In the genomic region with DNA sequence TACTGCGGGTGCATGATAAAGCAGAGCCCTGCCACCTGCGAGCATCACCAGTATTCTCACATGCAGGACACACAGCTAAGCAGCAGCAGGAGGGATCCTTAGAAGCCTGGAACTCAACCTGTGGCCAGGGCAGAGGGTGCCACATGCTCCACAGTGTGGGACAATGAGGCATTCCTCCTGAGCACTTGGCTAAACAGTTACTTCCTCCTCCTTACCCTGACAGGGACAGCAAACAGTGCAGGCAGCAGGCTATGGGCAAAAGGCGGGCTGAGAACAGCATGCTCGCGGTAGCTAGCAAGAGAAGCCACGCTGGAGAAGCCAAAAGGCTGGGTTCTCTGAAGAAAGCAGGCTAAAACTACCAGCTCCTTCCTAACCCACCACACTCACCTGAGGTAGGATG, we compare ENCODE assay signal across 9 mouse cellular contexts. TPM values are rescaled to one million over a fixed set of nuclear protein-coding genes. Genes with fewer than 3 reads are reported as not detected.
DNase-seq lines count a peak whose midpoint lies in the region; ATAC-seq and TF ChIP-seq lines count a peak whose summit lies in the region.
"Had no signal": no experiment of that assay in that cellular context is flagged by ENCODE, and none has a peak within 500 bp of the region (broad histone marks: within the 10 kb centered on the region; RNA-seq: fewer than 3 reads in every experiment).

No protein-coding gene starts in this region.

- H3K27me3 ChIP-seq in forebrain, embryonic 13.5 days: no peaks in the 10 kb centered on the region
- H3K27me3 ChIP-seq in forebrain, embryonic 14.5 days (replicated peaks; ENCODE audit: control insufficient read depth, insufficient read depth, low read length): no peaks in the 10 kb centered on the region
- H3K27me3 ChIP-seq in liver, embryonic 12.5 days (replicated peaks): no peaks in the 10 kb centered on the region
- no peaks in the 10 kb centered on the region for H3K27me3 ChIP-seq in lung, postnatal 0 days (replicated peaks; ENCODE audit: insufficient read depth, low read length)

- WGBS in forebrain, embryonic 13.5 days: 14% methylated on average over 6 of the region's 6 CpGs
- WGBS in forebrain, embryonic 14.5 days: 15% methylated on average over 6 of the region's 6 CpGs
- 52% methylated on average over 6 of the region's 6 CpGs for WGBS in liver, embryonic 12.5 days (ENCODE audit: insufficient replicate concordance)
- 14% methylated on average over 6 of the region's 6 CpGs for WGBS in lung, postnatal 0 days

- no peak overlapping the region for H3K9ac ChIP-seq in forebrain, embryonic 13.5 days
- no peak overlapping the region; the same call in 1 of the 2 replicates for H3K9ac ChIP-seq in forebrain, embryonic 14.5 days (ENCODE audit: low read length)
- H3K9ac ChIP-seq in liver, embryonic 12.5 days: no peak overlapping the region
- H3K9ac ChIP-seq in lung, postnatal 0 days (replicated peaks; ENCODE audit: low read depth): no peak overlapping the region

- H3K27ac ChIP-seq in forebrain, embryonic 13.5 days: peak overlapping the region; percentile 25; the same call in 1 of the 2 replicates
- H3K27ac ChIP-seq in forebrain, embryonic 14.5 days (ENCODE audit: low read depth, low read length): no peak overlapping the region
- H3K27ac ChIP-seq in liver, embryonic 12.5 days: 0 out of 2 replicates have a peak overlapping the region, but pooled peaks have one; percentile 5
- peak overlapping the region; percentile 48 for H3K27ac ChIP-seq in lung, postnatal 0 days (ENCODE audit: low read length)

- no peak for DNase-seq in forebrain, embryonic 14.5 days (ENCODE audit: low spot score)
- DNase-seq in liver: no peak
- peak; percentile 73 for DNase-seq in lung, postnatal 0 days (ENCODE audit: low spot score)
- DNase-seq in adrenal gland, postnatal 36 days: no peak
- DNase-seq in ovary, postnatal 14 days (ENCODE audit: low spot score): no peak

- no peak overlapping the region for H3K4me3 ChIP-seq in forebrain, embryonic 13.5 days
- H3K4me3 ChIP-seq in forebrain, embryonic 14.5 days (ENCODE audit: low read depth, low read length): no peak overlapping the region
- no peak overlapping the region for H3K4me3 ChIP-seq in liver, embryonic 12.5 days
- H3K4me3 ChIP-seq in lung, postnatal 0 days (ENCODE audit: low read depth, low read length): no peak overlapping the region

- no peak for TF ChIP-seq EP300 in lung, postnatal 0 days (IDR thresholded peaks at IDR 0.05)

- no peaks in the 10 kb centered on the region for H3K9me3 ChIP-seq in forebrain, embryonic 13.5 days (replicated peaks)
- no peaks in the 10 kb centered on the region for H3K9me3 ChIP-seq in forebrain, embryonic 14.5 days (replicated peaks; ENCODE audit: control insufficient read depth, low read length)
- no peaks in the 10 kb centered on the region for H3K9me3 ChIP-seq in liver, embryonic 12.5 days (replicated peaks)
- H3K9me3 ChIP-seq in lung, postnatal 0 days (ENCODE audit: low read length): no peaks in the 10 kb centered on the region
- H3K9me3 ChIP-seq: G1E had no signal

- H3K4me2 ChIP-seq in forebrain, embryonic 13.5 days: no peak overlapping the region
- H3K4me2 ChIP-seq in forebrain, embryonic 14.5 days (ENCODE audit: low read length): no peak overlapping the region
- H3K4me2 ChIP-seq in liver, embryonic 12.5 days: no peak overlapping the region
- H3K4me2 ChIP-seq in lung, postnatal 0 days (replicated peaks; ENCODE audit: low read depth, low read length): no peak overlapping the region

- H3K4me1 ChIP-seq in forebrain, embryonic 13.5 days: peaks cover 18% of the 10 kb centered on the region
- H3K4me1 ChIP-seq in forebrain, embryonic 14.5 days (ENCODE audit: control insufficient read depth, insufficient read depth, low read length): peaks cover 10% of the 10 kb centered on the region
- peaks cover 92% of the 10 kb centered on the region for H3K4me1 ChIP-seq in liver, embryonic 12.5 days
- peaks cover 62% of the 10 kb centered on the region for H3K4me1 ChIP-seq in lung, postnatal 0 days (ENCODE audit: insufficient read depth, low read depth, low read length)

- ATAC-seq in forebrain, embryonic 13.5 days: no peak
- ATAC-seq in forebrain, embryonic 14.5 days: no peak
- ATAC-seq in liver, embryonic 12.5 days: no peak
- ATAC-seq in common myeloid progenitor, adult 5-6 weeks (replicated peaks; ENCODE audit: low read depth, poor library complexity, severe bottlenecking): peak; percentile 30; the same call in 1 of the 2 replicates
- peak; percentile 45 for ATAC-seq in lung, postnatal 0 days

- 0 out of 2 replicates have a peak, but pooled peaks have one; percentile 10 for TF ChIP-seq CTCF in lung, postnatal 0 days (IDR thresholded peaks at IDR 0.05)

- H3K36me3 ChIP-seq in forebrain, embryonic 13.5 days (ENCODE audit: poor library complexity, severe bottlenecking): peaks cover 12% of the 10 kb centered on the region; the same call in 1 of the 2 replicates
- H3K36me3 ChIP-seq in forebrain, embryonic 14.5 days (ENCODE audit: control insufficient read depth, insufficient read depth, low read length): no peaks in the 10 kb centered on the region
- H3K36me3 ChIP-seq in liver, embryonic 12.5 days: peaks cover 60% of the 10 kb centered on the region
- no peaks in the 10 kb centered on the region for H3K36me3 ChIP-seq in lung, postnatal 0 days (ENCODE audit: insufficient read depth, low read length)

RNA-seq across cellular contexts. Expression of a gene that starts 14.2 kb away (rescaled TPM):
- 13.4 and 14.4 TPM in 2 replicates for polyA plus RNA-seq in forebrain, embryonic 13.5 days (2015; fragmentation: Nextera tagmentation; extraction: Ambion mirVana)
- 10.8 and 14.6 TPM in 2 replicates for polyA plus RNA-seq in forebrain, embryonic 14.5 days (2014; fragmentation: Nextera tagmentation; extraction: Ambion mirVana)
- polyA plus RNA-seq in liver, embryonic 12.5 days (2016; fragmentation: Nextera tagmentation; extraction: Ambion mirVana): 32.5 and 34.2 TPM in 2 replicates
- 362 and 430 TPM in 2 replicates for total RNA-seq in common myeloid progenitor, adult 5-6 weeks (2017)
- polyA plus RNA-seq in lung, postnatal 0 days (2015; fragmentation: Nextera tagmentation; extraction: Ambion mirVana): 59.3 and 67.3 TPM in 2 replicates
- total RNA-seq in adrenal gland, postnatal 36 days (2021): 100 to 1,000 TPM; 309 to 387 TPM

Comparison
In these comparisons a context has a peak if more than half of its experiments do, and no peak if none do; other contexts are left out.
1. ATAC-seq: peak in common myeloid progenitor, adult 5-6 weeks (single experiment) and lung, postnatal 0 days (single experiment); none in forebrain, embryonic 13.5 days (single experiment), forebrain, embryonic 14.5 days (single experiment) and liver, embryonic 12.5 days (single experiment).